Mouse (Mus musculus): ENCODE results near the gene Usp37.

Gene Usp37

DNA sequence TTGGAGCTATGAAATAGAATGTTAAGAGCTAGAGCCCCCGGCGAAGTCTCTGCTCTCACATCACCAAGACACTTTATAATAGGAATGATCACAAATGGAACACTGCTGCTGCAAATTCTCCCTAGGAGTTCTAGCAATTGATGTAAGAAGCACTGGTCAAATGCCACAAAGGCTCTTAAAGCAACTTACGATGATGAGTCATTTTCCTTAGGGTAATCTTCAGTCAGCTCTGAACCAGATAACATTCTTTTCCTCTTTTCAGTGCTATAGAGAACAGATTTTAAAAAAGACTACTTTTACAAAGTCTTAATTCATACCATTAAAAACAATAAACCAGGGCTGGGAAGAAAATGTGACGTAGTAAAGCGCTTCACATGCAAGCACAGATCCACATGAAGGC lies 58.3 kb downstream of the Usp37 start:
- DNase-seq (ENCODE audit: low read depth, low spot score): no peak

DNA sequence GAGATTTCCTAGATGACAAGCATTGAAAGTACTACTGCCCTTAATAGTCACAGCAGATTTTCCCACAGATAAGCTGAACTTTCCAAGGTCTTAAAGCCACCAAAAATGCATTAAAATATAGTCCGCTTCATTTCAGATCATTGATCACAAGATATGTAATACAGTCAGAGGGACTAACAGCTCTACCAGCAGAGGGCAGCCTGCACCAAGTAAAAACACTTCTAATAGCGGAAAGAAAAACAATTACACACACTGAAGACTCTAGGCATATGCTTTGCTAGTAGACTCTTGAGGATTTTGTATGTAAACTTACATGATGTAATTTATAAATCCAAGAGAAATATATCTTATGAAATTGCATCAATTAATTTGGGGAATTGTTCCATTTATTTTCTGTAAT lies 83.8 kb downstream of the Usp37 start:
- peak; percentile 13 for DNase-seq (ENCODE audit: low read depth, low spot score)

DNA sequence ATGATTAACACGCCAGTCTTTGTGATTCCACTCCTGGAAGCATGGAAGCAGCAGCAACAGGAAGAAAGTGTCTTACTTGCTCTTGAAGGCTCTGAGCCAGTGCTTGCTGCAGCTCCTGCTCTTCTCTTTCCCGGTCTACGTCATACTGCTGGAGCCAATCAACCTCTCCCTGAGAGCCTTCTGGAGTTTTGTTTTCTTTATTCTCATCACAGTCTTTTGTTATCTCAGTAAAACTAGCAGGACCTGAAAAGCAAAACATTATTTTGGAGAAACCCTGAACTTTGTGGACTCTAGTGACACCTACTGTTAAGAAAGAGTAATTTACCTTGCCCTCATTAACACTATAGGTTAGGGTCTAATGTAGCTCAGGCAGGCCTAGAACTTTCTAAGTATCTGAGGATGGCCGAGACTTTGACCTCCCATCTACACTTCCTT lies 91.5 kb downstream of the Usp37 start:
- DNase-seq (ENCODE audit: low read depth, low spot score): peak; percentile 19

DNA sequence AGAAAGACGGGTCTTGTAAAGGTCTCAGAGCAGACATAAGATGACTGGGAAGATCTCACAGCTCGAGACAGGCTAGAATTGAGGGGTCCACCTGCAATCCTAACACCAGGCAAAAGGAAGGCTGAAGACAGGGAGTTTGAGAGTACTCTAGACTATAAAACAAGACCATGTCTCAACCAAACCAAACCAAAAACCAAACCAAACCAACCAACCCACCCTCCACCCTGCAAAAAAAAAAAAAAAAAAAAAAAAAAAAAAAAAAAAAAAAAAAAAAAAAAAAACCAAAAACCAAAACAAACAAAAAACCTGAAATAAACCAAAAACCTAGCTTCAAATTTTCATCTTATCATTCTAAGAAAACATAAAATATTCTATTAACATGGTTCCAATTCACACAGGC lies 99.5 kb downstream of the Usp37 start:
- no peak for DNase-seq (ENCODE audit: low read depth, low spot score)

DNA sequence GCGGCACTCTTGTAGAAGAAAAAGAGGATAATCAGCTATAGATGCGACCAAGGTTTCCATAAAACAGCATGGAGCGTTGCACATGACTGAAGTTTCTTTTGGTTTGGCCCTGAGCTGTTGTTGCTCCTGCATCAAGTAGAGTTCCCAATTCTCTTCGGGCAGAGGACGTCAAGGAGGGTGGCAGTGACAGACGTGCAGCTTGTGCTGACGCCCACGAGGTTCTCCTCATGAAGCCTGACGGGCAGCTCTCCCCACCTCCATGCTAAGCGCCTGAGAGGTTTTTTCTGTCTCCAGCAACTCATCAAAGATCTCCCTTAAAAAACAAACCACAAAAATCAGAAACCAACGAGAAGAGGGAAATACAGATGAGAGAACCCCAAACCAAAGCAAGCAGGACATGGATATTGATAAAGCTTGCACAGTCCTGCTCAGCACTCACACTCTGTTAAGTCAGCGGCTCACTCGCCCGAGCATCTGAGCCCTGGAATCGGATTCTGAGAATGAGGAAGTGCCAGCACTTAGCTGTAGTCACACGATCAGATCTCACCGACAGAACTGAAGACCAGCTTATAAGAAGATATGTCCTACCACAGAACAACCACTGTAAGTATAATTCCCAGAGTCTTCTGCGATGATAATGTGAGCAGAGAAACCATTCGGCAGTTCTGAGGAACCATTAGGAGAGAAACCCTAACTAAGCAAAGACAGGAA lies 104.8 kb downstream of the Usp37 start:
- no peak for DNase-seq (ENCODE audit: low read depth, low spot score)

DNA sequence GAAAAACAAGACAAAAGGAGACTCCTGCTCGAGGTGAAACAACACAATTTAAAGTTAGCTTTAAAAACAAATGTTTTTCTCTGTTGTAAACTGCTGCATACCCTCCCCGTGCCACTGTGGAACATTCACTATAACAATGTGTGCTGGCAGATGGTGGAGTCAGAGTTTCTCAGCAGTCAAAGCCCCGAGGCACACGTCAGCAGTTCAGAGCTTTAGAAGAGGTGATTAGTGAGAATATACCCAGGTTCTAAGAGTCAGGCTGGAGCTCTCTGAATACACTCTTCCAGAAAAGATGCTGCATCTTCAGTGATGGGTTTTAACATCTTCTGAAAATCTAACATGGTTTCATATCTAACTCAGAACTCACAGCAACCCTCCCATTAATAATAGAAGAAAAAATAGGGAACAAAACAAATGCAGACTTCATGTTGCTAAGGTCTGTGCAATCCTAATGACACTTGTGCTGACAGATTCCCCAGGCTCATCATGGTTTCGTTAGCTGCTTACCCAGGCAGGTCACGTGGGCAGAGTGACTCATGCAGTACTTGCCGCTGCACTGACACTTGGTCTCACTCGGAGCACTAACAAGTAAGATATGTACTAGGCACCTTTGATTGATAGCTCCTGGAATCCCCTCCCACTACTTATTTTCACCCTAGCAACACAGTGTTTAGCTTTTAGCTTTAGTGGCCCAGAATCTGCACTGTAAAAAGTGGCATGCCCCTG lies 106.2 kb downstream of the Usp37 start:
- peak; percentile 34 for DNase-seq (ENCODE audit: low read depth, low spot score)

DNA sequence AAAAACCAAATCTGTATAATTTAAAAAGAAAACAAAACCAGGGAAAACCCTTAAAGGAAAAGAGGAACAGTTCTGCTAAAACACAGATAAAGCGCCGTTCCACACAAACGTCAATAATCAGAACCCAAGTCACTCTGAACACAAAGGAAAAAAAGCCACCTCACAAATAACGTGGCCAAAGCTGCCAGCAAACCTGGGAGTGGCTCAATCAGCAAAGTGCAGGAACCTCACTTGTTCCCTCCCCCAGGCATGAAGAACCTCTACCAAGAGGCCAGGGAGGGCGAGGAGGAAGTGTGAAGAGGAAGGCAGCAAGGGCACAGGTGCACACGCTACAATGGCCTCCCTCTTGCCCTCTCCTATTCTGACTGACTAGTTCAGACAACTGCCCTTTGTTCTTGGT lies 108.5 kb downstream of the Usp37 start:
- DNase-seq (ENCODE audit: low read depth, low spot score): no peak

DNA sequence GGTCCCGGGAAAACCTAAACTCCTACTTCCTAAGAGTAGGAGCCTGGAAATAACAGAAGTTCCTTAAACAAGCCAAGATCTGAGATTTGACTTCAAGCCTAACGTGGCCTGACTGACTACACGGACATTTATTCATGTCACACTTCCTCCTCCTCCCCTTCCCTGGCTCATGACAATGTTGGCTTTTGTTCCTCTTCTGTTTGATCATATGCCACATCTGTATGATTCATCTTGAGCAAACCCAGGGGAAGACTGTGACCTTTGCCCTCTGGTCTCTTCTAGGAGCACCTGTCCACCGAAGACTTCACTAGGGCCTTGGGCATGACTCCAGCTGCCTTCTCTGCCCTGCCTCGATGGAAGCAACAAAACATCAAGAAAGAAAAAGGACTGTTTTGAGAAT lies 109.5 kb downstream of the Usp37 start:
- peak; percentile 22 for DNase-seq (ENCODE audit: low read depth, low spot score)

DNA sequence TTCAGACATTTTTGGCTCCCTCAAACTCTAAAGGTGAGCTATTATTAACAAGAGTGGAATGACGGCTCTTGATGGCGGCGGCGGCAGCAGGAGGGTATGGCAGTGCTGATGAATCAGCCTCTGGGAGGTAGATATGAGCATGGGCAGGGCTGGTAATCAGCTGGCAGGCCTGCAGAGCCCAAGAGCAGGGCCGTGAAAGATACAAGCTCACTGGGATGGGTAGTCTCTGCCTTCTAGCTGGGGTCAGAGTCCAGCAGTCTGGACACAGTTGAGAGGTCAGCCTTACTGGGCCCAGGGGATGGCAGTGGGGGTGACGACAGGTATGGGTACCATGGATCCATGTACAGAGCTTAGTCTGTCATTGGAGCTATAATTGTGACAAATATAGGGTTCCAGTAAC lies 110.9 kb downstream of the Usp37 start:
- DNase-seq (ENCODE audit: low read depth, low spot score): no peak

DNA sequence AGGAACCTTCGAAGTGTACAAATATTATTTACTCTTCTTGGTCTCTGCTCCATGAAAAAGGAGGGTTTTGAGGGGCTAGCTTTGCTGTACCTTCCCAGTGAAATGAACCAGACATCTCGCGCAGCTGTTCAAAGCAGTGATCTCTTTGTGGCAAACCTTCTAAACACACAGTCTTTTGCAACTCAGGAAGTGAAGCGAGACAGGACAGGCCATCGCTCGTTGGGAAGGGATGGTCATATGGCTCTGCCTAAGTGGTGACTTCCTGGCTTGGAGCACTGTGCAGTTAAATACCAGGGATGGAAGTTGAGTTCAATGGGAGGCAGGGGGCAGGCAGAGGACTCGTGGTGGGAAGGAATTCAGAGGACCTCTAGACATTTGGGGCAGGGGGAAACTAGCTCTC lies 118.2 kb downstream of the Usp37 start:
- no peak for DNase-seq (ENCODE audit: low read depth, low spot score)

DNA sequence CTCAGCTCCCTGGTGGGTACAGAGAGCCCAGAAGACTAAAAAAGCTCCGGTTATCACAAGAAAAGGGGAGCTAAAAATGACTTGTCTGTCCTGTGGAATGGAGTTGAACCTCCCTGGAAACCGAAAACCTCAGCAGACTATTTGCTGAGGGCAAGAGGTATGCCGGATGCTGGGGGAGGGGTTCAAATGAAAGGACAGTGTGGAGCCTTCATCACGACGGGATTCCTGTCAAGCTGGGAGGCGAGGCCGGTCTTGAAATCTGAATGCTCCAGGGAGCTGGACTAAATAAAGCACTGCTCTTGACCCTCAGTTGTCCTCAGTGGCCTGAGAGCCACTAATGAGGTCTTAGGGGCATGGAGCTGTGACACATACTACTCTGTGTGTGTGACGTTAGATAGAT lies 120.9 kb downstream of the Usp37 start:
- no peak for DNase-seq (ENCODE audit: low read depth, low spot score)

DNA sequence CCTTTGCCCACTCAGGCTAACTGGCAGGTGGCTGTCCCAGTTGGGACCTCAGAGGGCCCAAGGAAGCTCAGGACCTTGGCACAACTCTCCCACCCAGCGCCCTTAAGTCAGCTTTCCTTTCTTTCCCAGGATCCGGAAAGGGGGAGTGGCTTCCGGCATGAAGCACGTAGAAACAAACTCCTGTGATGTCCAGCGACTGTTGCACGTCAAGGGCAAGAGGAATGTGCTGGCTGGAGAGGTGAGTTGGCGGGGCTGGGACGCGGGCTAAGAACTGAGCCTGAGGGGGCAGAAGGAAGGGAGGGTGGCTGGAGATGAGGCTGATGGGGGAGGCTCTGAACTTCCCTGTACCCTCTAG lies 124.7 kb downstream of the Usp37 start:
- no peak for DNase-seq (ENCODE audit: low read depth, low spot score)

DNA sequence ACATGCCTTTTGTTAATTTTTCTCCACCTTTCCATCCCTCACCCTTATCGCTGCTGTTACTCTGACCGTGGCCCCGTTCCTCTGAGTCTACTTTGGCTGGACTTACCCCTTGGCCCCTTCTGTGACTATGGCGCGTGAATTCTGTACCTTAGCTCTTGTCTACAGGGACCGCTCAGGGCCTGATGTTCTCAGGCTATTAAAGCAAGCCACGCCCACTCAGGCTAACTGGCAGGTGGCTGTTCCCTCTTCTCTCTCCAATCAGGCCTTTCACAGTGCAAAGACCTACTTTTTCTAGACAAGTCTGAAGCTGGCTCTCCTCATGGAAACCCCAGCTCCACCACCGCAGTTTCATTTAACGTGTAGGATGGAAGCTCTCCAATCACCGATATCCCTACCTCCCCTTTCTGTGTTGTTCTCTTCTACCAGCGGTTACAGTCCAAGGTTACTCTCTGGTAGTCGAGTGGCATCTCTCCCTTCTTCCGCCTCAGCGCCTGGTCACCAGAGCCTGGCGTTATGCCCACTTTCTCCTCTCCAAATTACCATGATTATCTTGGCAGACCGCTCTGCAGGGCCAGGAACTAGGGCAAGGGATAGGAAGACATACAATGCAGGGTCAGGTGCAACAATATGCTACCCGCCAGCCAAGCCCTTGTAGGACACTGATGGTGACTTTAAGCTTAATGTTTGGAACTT lies 125.2 kb downstream of the Usp37 start:
- DNase-seq (ENCODE audit: low read depth, low spot score): no peak

DNA sequence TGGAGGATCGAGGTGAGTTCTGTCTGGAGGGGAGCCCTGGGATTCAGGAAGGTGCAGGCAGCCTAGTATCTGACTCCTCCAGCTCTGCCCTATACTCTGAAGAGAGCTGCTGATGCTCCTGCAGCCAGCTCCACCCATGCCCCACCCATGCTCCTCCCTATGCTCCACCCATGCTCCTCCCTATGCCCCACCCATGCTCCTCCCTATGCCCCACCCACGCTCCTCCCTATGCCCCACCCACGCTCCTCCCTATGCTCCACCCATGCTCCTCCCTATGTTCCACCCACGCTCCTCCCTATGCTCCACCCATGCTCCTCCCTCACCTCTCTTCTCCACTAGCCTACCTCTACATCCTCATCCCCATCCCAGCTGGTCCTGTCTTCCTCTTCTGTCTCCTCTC lies 128.9 kb downstream of the Usp37 start:
- DNase-seq (ENCODE audit: low read depth, low spot score): peak; percentile 57

DNA sequence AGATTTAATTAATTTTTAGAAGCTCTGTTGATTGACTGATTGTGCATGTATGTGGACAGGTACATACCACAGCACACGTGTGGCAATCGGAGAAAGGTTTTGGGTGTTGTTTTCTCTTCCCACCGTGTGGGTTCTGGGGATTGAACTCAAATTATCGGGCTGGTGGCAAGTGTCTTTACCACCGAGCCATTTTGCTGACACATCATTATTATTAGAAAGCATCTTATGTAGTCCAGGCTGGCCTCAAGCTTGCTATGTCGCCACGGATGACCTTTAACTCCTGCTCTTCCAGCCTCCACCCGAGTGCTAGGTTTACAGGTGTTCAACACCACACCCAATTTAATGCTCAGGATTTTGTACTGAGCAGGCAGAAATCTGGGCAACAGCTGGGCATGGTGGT lies 131.4 kb downstream of the Usp37 start:
- no peak for DNase-seq (ENCODE audit: low read depth, low spot score)

DNA sequence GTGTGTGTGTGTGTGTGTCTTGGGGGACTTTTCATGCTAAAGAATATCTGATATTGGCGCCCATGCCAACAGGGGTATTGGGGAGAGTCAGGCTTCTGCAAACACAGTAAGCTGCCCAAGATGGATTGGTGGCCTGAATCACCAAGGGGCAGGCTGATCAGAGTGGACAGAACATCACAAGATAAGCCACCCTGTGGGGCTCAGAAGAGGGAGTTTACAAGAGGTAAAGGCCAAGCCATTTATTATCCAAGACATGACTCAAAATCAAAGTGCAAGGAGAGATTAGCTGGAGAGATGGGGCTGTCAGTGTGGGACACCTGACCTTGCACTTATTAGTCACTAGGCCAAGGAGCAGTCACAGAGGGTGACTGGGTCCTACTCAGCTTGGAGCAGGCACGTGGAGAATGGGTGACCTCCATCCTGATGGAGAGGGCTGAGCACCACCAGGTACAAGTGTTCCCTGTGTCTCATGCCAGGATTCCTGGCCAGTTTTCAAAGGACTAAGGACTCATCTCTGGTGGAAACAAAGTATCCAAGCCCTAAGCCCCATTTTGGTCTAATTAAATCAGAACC lies 132.2 kb downstream of the Usp37 start:
- no peak for DNase-seq (ENCODE audit: low read depth, low spot score)

DNA sequence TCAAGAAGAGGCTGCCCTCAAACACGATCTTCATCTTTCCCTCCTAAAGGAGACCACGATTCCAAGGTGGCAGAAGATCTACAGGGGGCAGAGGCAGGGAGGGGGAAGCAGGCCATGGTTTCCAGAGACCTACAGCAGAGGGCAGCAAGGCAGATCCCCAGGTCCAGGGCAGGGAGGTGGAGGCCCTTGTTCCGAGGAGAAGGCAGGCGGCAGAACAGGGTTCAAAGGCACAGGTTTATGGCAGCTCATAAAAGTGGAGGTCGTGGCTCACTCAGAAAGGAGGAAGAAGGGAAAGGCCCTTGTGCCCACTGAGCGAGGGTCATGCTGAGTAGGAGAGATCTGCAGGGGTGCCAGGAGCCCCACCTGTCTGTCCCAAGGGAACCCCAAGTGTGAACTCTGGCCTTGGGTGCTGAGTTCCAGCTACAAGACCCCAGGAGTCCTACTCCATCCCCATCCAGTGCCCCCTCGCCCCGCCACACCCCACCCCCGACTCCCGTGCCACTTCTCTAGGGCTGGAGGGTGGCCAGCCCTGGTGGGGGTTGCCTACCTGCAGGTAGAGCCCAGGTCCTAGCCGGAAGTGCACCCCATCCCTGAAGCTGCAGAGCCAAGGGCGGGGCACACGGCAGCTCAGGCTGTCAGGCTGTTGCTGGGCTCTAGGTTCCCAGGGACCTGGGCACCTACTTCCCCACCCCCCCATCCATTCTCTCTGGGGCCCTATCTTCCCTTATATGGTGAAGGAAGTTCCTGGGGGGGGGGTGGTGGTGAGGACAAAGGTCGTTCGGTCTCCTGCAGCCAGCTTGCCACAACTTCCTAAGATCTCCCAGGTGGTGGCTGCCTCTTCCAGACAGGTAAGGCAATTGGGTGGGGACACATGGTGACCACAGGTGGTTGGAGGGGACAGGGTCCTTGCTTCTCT lies 135.2 kb downstream of the Usp37 start, which contains the start of gene Vil1:
Gene Vil1, plus strand, starts transcription at position 788 of the 916 bp plus-strand sequence.
- DNase-seq (ENCODE audit: low read depth, low spot score): no peak

DNA sequence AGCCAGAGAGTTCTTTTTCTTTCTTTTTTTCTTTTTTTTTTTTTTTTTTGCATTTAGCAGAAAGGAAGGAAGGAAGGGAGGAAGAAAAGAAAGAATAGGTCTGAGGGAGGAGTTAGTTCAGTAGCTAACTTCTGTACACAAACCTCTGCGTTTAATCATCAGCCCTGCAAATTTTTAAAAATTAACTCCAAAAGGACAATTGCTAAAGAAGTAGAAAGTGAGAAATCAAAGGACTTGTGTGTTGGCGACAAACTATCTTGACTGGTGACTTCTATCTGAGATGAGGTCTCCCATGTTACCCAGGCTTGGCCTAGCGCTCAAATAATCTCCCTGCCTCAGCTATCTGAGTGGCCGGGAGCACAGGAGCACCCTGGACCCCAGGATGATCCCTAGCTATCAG lies 139.9 kb downstream of the Usp37 start:
- no peak for DNase-seq (ENCODE audit: low read depth, low spot score)

DNA sequence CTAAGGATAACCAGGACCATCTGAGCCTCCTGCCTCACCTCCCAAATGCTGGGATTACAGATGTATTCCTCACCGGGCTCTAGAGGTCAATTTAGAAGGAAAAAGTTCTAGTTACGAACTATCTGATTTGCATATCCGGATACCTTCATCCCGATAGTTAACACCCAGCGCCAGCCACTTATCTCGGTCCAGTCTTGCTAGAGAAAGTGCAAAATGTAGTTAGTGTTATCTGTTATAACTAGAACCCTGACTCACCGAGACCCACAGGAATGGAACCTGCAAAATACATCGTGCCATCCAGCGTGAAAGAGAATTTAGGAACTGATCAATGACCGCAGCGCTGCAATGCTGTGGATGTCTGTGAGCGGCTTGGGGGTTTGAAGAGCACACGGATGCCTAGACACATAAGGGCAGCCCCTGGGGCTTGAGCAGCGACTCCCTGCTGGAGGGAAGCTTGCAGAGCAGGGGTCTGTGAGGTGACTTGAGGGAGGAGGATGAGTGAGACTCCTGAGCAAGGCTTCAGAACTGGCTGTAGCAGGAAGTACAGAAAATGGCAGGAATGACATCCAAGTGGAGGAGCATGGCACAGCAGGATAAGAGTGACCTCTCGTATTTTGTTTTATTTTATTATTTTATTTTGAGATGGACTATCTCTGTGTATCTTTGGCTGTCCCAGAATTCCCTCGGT lies 142.9 kb downstream of the Usp37 start:
- DNase-seq (ENCODE audit: low read depth, low spot score): no peak

DNA sequence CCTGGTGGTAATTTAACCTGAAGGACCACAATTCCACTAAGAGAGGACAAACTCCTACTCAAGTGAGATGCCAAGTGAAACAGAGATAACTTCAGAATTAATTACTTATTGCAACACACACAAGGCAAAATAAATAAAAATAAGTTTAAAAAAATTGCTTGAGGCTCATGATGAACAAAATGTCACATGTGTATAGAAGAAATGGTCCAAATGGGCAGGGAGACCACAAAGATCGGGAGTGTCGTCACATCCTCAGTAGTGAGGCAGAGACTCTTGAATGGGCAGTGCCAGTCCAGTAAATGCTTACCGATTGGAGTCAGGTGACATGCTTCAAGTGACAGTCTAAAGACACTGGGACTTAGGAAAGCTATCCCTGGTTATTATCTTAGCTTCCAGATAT lies 143.6 kb downstream of the Usp37 start:
- DNase-seq (ENCODE audit: low read depth, low spot score): no peak
